Mouse (Mus musculus): ENCODE results near the gene Arl9. TPM values are rescaled to one million over a fixed set of nuclear protein-coding genes. Genes with fewer than 3 reads are reported as not detected.
A peak's percentile ranks its signal among the peaks of the same experiment; 100 is the strongest.
"Not testable (repeated sequence)": the region's sequence is repeated elsewhere in the genome, so short reads cannot be mapped to it uniquely, and the experiment has no call there.

Arl9 gene
- polyA plus RNA-seq (2015; fragmentation: Nextera tagmentation; extraction: Ambion mirVana): 0.18 and 0.19 TPM in 2 replicates

DNA sequence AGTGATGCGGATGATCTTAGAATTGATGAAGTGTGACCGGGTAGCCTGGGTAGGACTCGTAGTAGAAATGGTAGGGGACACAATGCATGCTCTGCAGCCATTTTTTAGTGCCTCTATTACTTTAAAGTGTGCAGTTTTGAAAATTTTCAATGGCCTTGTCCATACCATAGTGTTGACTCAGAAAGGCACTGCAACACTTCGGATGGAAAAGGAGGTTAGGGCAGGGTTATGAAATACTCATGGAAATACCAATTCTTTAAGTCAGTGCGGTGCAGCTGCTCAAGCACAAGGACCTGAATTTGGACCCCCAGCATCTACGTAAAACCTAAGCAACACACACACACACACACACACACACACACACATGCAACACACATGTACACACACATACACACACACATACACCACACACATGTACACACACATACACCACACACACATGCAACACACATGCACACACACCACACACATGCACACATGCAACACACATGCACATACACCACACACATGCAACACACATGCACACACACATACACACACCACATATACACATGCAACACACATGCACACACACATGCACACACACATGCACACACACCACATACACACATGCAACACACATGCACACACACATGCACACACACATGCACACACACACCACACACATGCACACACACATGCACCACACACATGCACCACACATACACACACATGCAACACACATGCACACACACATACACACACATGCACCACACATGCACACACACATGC lies at the start of gene Arl9:
Gene Arl9, plus strand, starts transcription at position 5 of the 771 bp plus-strand sequence.
- no peak within 1 kb of the TSS for H3K4me2 ChIP-seq (ENCODE audit: low read depth, low read length)
- H3K9me3 ChIP-seq (replicated peaks; ENCODE audit: control insufficient read depth, low read length): no peaks in the 10 kb centered on the region
- no peak within 1 kb of the TSS for H3K9ac ChIP-seq (ENCODE audit: low read depth, low read length)
- no peak for ATAC-seq (ENCODE audit: low read depth)
- no peaks in the 10 kb centered on the region for H3K4me1 ChIP-seq (ENCODE audit: control insufficient read depth, low read depth, low read length)
- WGBS (ENCODE audit: insufficient replicate concordance): 81% methylated on average over 6 of the region's 6 CpGs
- H3K27me3 ChIP-seq (ENCODE audit: control insufficient read depth, insufficient read depth, low read depth, low read length): no peaks in the 10 kb centered on the region
- peaks cover 5% of the 10 kb centered on the region for H3K36me3 ChIP-seq (ENCODE audit: control insufficient read depth, insufficient read depth)
- H3K27ac ChIP-seq (ENCODE audit: low read length): no peak within 1 kb of the TSS
- no peak within 1 kb of the TSS for H3K4me3 ChIP-seq (ENCODE audit: low read depth, low read length)

DNA sequence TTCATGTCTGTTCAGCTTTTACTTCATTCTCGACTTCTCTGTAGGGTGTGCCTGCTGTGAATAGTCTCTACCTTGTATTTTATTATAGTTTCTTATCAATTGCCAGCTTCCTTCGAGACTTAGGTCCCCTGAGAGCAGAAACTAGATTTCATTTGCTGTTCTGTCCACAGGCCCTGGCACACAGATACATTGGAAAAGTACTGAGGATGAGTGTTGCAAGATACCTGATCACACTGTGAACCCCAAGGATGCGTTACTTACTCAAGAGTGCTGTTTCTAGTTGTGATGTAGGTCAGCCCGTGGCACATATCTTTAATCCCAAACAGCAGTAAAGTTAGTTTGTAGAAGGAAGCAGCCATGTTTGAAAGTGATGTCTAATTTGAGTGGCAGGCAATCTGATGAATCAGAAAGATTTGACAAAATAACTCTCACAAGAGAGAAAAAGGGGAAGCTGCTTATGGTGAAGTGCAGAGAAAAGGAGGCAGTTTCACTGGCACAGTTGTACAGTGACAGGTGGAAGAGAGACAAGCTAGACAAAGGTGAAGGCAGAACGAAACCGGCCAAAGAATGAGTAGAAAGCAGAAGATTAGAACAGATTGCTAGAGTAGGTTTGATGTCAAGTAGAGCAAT lies 49.5 kb upstream of the Arl9 start:
- H3K4me3 ChIP-seq (ENCODE audit: low read depth, low read length): no peak overlapping the region
- no peak overlapping the region for H3K9ac ChIP-seq (ENCODE audit: low read depth, low read length)

DNA sequence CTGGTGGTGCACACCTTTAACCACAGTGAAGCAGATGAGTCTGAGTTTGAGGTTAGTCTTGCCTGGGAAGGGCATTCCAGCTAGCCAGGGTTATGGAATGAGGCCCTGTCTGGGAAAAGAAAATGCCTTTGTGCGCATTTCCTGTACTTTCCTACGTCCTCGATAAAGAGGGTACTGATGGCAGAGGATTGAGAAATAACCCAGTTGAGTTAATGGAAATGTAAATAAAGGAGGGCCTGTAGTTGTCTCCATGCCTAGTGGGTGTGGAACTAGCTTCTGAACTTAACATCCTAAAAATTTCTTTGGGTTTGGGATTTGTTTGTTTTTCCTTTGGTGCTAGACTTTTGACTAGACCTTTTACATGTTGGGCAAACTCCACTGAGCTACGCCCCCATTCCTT lies 48.4 kb upstream of the Arl9 start:
- Histone ChIP-seq H3K36me3 (ENCODE audit: control insufficient read depth, insufficient read depth) (peaks cover 28% of the 10 kb centered on the region), H3K27me3 (ENCODE audit: control insufficient read depth, insufficient read depth, low read depth, low read length) (no peaks in the 10 kb centered on the region), H3K9me3 (replicated peaks; ENCODE audit: control insufficient read depth, low read length) (no peaks in the 10 kb centered on the region), H3K4me2 (ENCODE audit: low read depth, low read length) (no peak overlapping the region), H3K4me3 (ENCODE audit: low read depth, low read length) (no peak overlapping the region), H3K4me1 (ENCODE audit: control insufficient read depth, low read depth, low read length) (peaks cover 15% of the 10 kb centered on the region), H3K9ac (ENCODE audit: low read depth, low read length) (no peak overlapping the region), H3K27ac (ENCODE audit: low read length) (peak overlapping the region; percentile 51)
- no peak for ATAC-seq (ENCODE audit: low read depth)
- 80% methylated on average over 4 of the region's 4 CpGs for WGBS (ENCODE audit: insufficient replicate concordance)

More for the DNA sequence above, 49.5 kb upstream of the Arl9 start:
- Histone ChIP-seq H3K4me1 (ENCODE audit: control insufficient read depth, low read depth, low read length) (peaks cover 22% of the 10 kb centered on the region), H3K36me3 (ENCODE audit: control insufficient read depth, insufficient read depth) (peaks cover 21% of the 10 kb centered on the region), H3K4me2 (ENCODE audit: low read depth, low read length) (no peak overlapping the region), H3K27ac (ENCODE audit: low read length) (peak overlapping the region; percentile 45; the same call in 1 of the 2 replicates), H3K9me3 (replicated peaks; ENCODE audit: control insufficient read depth, low read length) (no peaks in the 10 kb centered on the region), H3K27me3 (ENCODE audit: control insufficient read depth, insufficient read depth, low read depth, low read length) (no peaks in the 10 kb centered on the region)
- no peak for ATAC-seq (ENCODE audit: low read depth)
- WGBS (ENCODE audit: insufficient replicate concordance): 59% methylated on average over 6 of the region's 6 CpGs

DNA sequence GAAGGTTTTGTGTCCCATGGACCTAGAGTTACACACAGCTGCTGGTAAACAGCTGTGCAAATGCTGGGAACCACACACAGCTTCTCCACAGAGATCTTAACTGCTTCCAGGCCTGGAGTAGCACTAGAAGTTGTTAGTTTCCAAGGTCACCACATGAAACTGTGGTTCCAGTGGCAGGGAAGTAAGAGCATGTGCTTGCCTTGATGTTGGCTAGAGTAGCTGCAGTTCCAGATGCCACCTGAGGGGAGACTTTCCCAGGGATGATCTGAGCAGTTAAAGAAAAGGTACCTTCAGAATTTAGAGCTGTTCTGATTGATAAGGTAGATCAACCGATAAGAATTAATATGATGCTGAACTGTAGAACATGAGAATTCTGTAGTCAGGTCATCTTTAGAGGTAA lies 45.9 kb upstream of the Arl9 start:
- Histone ChIP-seq H3K27me3 (ENCODE audit: control insufficient read depth, insufficient read depth, low read depth, low read length) (no peaks in the 10 kb centered on the region), H3K9me3 (replicated peaks; ENCODE audit: control insufficient read depth, low read length) (no peaks in the 10 kb centered on the region), H3K4me3 (ENCODE audit: low read depth, low read length) (no peak overlapping the region), H3K4me2 (ENCODE audit: low read depth, low read length) (no peak overlapping the region), H3K27ac (ENCODE audit: low read length) (no peak overlapping the region), H3K4me1 (ENCODE audit: control insufficient read depth, low read depth, low read length) (peaks cover 14% of the 10 kb centered on the region), H3K36me3 (ENCODE audit: control insufficient read depth, insufficient read depth) (peaks cover 49% of the 10 kb centered on the region), H3K9ac (ENCODE audit: low read depth, low read length) (no peak overlapping the region)
- 87% methylated on average over 1 of the region's 1 CpGs for WGBS (ENCODE audit: insufficient replicate concordance)
- no peak for ATAC-seq (ENCODE audit: low read depth)

DNA sequence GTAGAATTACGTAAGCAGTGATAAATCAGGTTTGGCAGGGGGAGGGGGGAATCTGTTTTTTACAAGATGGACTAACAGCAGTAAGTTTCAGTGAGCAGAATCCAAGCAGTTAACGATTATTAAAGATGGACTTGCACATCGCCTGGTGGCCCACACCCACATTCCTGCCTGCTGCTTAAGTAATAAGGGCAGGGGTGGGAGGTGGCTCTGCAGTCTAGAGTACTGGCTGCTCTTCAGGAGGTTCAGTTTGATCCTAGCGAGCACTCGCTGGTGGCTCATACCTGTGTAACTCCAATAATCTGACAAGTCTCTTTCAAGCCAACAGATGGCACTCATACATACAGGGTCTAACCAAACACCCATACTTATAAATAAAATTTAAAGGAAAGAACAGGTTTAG lies 44.3 kb upstream of the Arl9 start:
- no peak for ATAC-seq (ENCODE audit: low read depth)
- Histone ChIP-seq H3K4me2 (ENCODE audit: low read depth, low read length) (no peak overlapping the region), H3K4me3 (ENCODE audit: low read depth, low read length) (no peak overlapping the region), H3K27me3 (ENCODE audit: control insufficient read depth, insufficient read depth, low read depth, low read length) (no peaks in the 10 kb centered on the region), H3K9me3 (replicated peaks; ENCODE audit: control insufficient read depth, low read length) (no peaks in the 10 kb centered on the region), H3K27ac (ENCODE audit: low read length) (no peak overlapping the region), H3K36me3 (ENCODE audit: control insufficient read depth, insufficient read depth) (peaks cover 57% of the 10 kb centered on the region), H3K4me1 (ENCODE audit: control insufficient read depth, low read depth, low read length) (peaks cover 9% of the 10 kb centered on the region), H3K9ac (ENCODE audit: low read depth, low read length) (no peak overlapping the region)
- WGBS (ENCODE audit: insufficient replicate concordance): 77% methylated on average over 5 of the region's 5 CpGs

DNA sequence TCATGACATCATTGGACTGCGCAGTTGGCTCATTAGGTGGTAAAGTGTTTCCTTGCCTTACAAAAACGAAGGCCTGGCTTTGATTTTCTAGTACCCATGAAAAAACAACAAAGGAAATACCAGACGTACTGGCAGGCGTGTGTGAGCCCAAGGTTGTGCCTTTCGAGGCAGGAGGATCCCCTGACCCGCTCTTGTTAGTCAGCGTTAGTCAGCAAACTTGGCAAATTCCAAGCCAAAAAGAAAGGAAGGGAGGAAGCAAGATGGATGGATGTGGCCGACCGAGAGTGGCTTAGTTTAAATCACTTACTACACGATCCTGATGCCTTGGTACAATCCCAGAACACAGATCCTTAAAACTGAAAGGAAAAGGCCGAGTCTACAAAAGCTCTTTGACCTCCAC lies 41.3 kb upstream of the Arl9 start:
- no peak overlapping the region for H3K9ac ChIP-seq (ENCODE audit: low read depth, low read length)
- H3K36me3 ChIP-seq (ENCODE audit: control insufficient read depth, insufficient read depth): peaks cover 57% of the 10 kb centered on the region
- no peaks in the 10 kb centered on the region for H3K27me3 ChIP-seq (ENCODE audit: control insufficient read depth, insufficient read depth, low read depth, low read length)
- no peak overlapping the region for H3K4me2 ChIP-seq (ENCODE audit: low read depth, low read length)
- WGBS (ENCODE audit: insufficient replicate concordance): 72% methylated on average over 11 of the region's 11 CpGs
- H3K27ac ChIP-seq (ENCODE audit: low read length): no peak overlapping the region
- H3K4me3 ChIP-seq (ENCODE audit: low read depth, low read length): no peak overlapping the region
- no peaks in the 10 kb centered on the region for H3K4me1 ChIP-seq (ENCODE audit: control insufficient read depth, low read depth, low read length)
- ATAC-seq (ENCODE audit: low read depth): no peak
- H3K9me3 ChIP-seq (replicated peaks; ENCODE audit: control insufficient read depth, low read length): no peaks in the 10 kb centered on the region

DNA sequence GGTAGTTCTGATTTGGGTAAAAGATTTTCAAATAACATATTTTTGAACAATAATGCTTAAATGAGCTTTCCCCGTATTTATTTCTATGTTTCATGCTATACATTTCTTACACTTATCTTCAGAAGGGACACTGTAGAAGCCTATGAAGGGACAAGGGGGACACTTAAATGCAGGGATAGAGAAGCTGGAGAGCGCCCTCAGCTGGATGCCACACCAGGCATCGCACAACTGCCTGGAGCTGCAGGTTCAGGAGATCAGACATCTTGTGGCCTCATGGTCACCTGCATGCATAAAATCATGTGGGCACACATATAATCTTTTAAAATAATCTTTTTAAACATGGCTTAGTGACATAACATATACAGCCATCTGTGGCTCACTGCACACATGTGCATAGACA lies 39.2 kb upstream of the Arl9 start:
- Histone ChIP-seq H3K36me3 (ENCODE audit: control insufficient read depth, insufficient read depth) (peaks cover 61% of the 10 kb centered on the region), H3K4me2 (ENCODE audit: low read depth, low read length) (no peak overlapping the region), H3K27me3 (ENCODE audit: control insufficient read depth, insufficient read depth, low read depth, low read length) (no peaks in the 10 kb centered on the region), H3K4me3 (ENCODE audit: low read depth, low read length) (no peak overlapping the region), H3K9me3 (replicated peaks; ENCODE audit: control insufficient read depth, low read length) (no peaks in the 10 kb centered on the region), H3K27ac (ENCODE audit: low read length) (no peak overlapping the region), H3K4me1 (ENCODE audit: control insufficient read depth, low read depth, low read length) (no peaks in the 10 kb centered on the region), H3K9ac (ENCODE audit: low read depth, low read length) (no peak overlapping the region)
- 76% methylated on average over 3 of the region's 3 CpGs for WGBS (ENCODE audit: insufficient replicate concordance)
- ATAC-seq (ENCODE audit: low read depth): no peak

DNA sequence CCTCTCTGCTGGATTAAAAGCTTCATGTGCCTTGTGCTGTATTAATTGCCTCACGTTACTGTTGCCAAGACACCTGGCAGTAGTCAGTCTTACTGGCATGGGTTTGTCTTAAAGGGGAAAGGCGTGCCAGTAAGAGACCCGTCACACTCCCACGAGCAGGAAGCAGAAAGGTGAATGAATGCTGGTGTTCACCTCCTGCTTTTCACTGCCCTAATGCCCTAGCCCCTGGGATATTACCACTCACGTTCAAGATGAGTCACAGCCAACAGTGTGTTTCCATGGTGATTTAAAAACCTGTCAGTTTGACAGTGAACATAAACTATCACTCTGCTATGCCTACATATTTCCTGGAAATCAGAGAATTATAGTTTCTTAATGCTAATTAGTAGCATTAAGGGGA lies 34.6 kb upstream of the Arl9 start:
- no peak overlapping the region for H3K9ac ChIP-seq (ENCODE audit: low read depth, low read length)
- no peak for ATAC-seq (ENCODE audit: low read depth)
- H3K4me1 ChIP-seq (ENCODE audit: control insufficient read depth, low read depth, low read length): peaks cover 4% of the 10 kb centered on the region; the same call in 1 of the 2 replicates
- H3K27ac ChIP-seq (ENCODE audit: low read length): no peak overlapping the region
- no peaks in the 10 kb centered on the region for H3K9me3 ChIP-seq (replicated peaks; ENCODE audit: control insufficient read depth, low read length)
- no peak overlapping the region for H3K4me3 ChIP-seq (ENCODE audit: low read depth, low read length)
- no peaks in the 10 kb centered on the region for H3K27me3 ChIP-seq (ENCODE audit: control insufficient read depth, insufficient read depth, low read depth, low read length)
- H3K4me2 ChIP-seq (ENCODE audit: low read depth, low read length): no peak overlapping the region
- WGBS (ENCODE audit: insufficient replicate concordance): 67% methylated on average over 5 of the region's 5 CpGs
- peaks cover 29% of the 10 kb centered on the region for H3K36me3 ChIP-seq (ENCODE audit: control insufficient read depth, insufficient read depth)

DNA sequence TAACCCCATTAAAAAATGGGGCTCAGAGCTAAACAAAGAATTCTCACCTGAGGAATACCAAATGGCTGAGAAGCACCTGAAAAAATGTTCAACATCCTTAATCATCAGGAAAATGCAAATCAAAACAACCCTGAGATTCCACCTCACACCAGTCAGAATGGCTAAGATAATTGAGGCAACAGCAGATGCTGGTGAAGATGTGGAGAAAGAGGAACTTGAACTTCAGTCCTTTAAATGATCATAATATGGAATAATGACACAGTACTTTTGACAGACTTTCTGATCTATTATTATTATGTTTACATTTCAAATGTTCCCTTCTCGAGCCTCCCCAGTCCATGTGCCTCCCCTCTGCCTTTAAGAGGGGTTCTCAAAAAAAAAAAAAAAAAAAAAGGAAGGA lies 32.7 kb upstream of the Arl9 start:
- peaks cover 12% of the 10 kb centered on the region for H3K4me1 ChIP-seq (ENCODE audit: control insufficient read depth, low read depth, low read length)
- not testable (repeated sequence) for H3K27ac ChIP-seq (ENCODE audit: low read length); H3K9ac ChIP-seq (ENCODE audit: low read depth, low read length); H3K27me3 ChIP-seq (ENCODE audit: control insufficient read depth, insufficient read depth, low read depth, low read length); ATAC-seq (ENCODE audit: low read depth); H3K4me2 ChIP-seq (ENCODE audit: low read depth, low read length); H3K9me3 ChIP-seq (replicated peaks; ENCODE audit: control insufficient read depth, low read length); H3K4me3 ChIP-seq (ENCODE audit: low read depth, low read length)
- 36% methylated on average over 1 of the region's 1 CpGs for WGBS (ENCODE audit: insufficient replicate concordance)
- H3K36me3 ChIP-seq (ENCODE audit: control insufficient read depth, insufficient read depth): peaks cover 15% of the 10 kb centered on the region
